Mouse (Mus musculus): ENCODE results near the gene 4930572O03Rik. TPM values are rescaled to one million over a fixed set of nuclear protein-coding genes. Genes with fewer than 3 reads are reported as not detected.
"Not testable (repeated sequence)": the region's sequence is repeated elsewhere in the genome, so short reads cannot be mapped to it uniquely, and the experiment has no call there.

4930572O03Rik gene
- not detected in 2 replicates for polyA plus RNA-seq (2015; fragmentation: Nextera tagmentation; extraction: Ambion mirVana)

- H3K9me3 ChIP-seq (replicated peaks; ENCODE audit: control insufficient read depth, low read length); H3K4me2 ChIP-seq (ENCODE audit: low read depth, low read length); H3K36me3 ChIP-seq (ENCODE audit: control insufficient read depth, insufficient read depth); H3K27ac ChIP-seq (ENCODE audit: low read length); H3K4me1 ChIP-seq (ENCODE audit: control insufficient read depth, insufficient read depth, low read length); ATAC-seq (replicated peaks; ENCODE audit: extremely low read depth, insufficient read depth, low FRiP score); H3K4me3 ChIP-seq (ENCODE audit: low read length); H3K9ac ChIP-seq (ENCODE audit: low read length); H3K27me3 ChIP-seq (ENCODE audit: control insufficient read depth, insufficient read depth, low read length): not testable (repeated sequence)
- WGBS: 54% methylated on average over 1 of the region's 1 CpGs
Measured at GRCm38 (mm10) chr5:15656959-15657358, at the start of gene 4930572O03Rik. Gene 4930572O03Rik, minus strand, starts transcription at chr5:15657059.

- H3K36me3 ChIP-seq (ENCODE audit: control insufficient read depth, insufficient read depth); H3K4me3 ChIP-seq (ENCODE audit: low read length); H3K4me2 ChIP-seq (ENCODE audit: low read depth, low read length); ATAC-seq (replicated peaks; ENCODE audit: extremely low read depth, insufficient read depth, low FRiP score); H3K27ac ChIP-seq (ENCODE audit: low read length); H3K9me3 ChIP-seq (replicated peaks; ENCODE audit: control insufficient read depth, low read length); H3K4me1 ChIP-seq (ENCODE audit: control insufficient read depth, insufficient read depth, low read length); H3K9ac ChIP-seq (ENCODE audit: low read length); H3K27me3 ChIP-seq (ENCODE audit: control insufficient read depth, insufficient read depth, low read length): not testable (repeated sequence)
- 17% methylated on average over 5 of the region's 5 CpGs for WGBS
Measured at GRCm38 (mm10) chr5:15702891-15703290, 46.0 kb upstream of the 4930572O03Rik start.

GRCm38 (mm10) chr5:15697719-15698118 is 40.9 kb upstream of the 4930572O03Rik start:
- H3K9ac ChIP-seq (ENCODE audit: low read length); H3K4me1 ChIP-seq (ENCODE audit: control insufficient read depth, insufficient read depth, low read length); H3K27me3 ChIP-seq (ENCODE audit: control insufficient read depth, insufficient read depth, low read length); H3K4me3 ChIP-seq (ENCODE audit: low read length); H3K4me2 ChIP-seq (ENCODE audit: low read depth, low read length); ATAC-seq (replicated peaks; ENCODE audit: extremely low read depth, insufficient read depth, low FRiP score); H3K9me3 ChIP-seq (replicated peaks; ENCODE audit: control insufficient read depth, low read length); H3K36me3 ChIP-seq (ENCODE audit: control insufficient read depth, insufficient read depth); H3K27ac ChIP-seq (ENCODE audit: low read length): not testable (repeated sequence)
- WGBS: 33% methylated on average over 2 of the region's 2 CpGs

GRCm38 (mm10) chr5:15691849-15692248 is 35.0 kb upstream of the 4930572O03Rik start:
- 75% methylated on average over 4 of the region's 4 CpGs for WGBS
- not testable (repeated sequence) for H3K4me3 ChIP-seq (ENCODE audit: low read length); H3K4me1 ChIP-seq (ENCODE audit: control insufficient read depth, insufficient read depth, low read length); ATAC-seq (replicated peaks; ENCODE audit: extremely low read depth, insufficient read depth, low FRiP score); H3K27me3 ChIP-seq (ENCODE audit: control insufficient read depth, insufficient read depth, low read length); H3K27ac ChIP-seq (ENCODE audit: low read length); H3K4me2 ChIP-seq (ENCODE audit: low read depth, low read length); H3K36me3 ChIP-seq (ENCODE audit: control insufficient read depth, insufficient read depth); H3K9ac ChIP-seq (ENCODE audit: low read length); H3K9me3 ChIP-seq (replicated peaks; ENCODE audit: control insufficient read depth, low read length)

- not testable (repeated sequence) for H3K4me1 ChIP-seq (ENCODE audit: control insufficient read depth, insufficient read depth, low read length); H3K36me3 ChIP-seq (ENCODE audit: control insufficient read depth, insufficient read depth); H3K27me3 ChIP-seq (ENCODE audit: control insufficient read depth, insufficient read depth, low read length); H3K27ac ChIP-seq (ENCODE audit: low read length); H3K4me2 ChIP-seq (ENCODE audit: low read depth, low read length); H3K4me3 ChIP-seq (ENCODE audit: low read length); ATAC-seq (replicated peaks; ENCODE audit: extremely low read depth, insufficient read depth, low FRiP score); H3K9ac ChIP-seq (ENCODE audit: low read length)
- 61% methylated on average over 4 of the region's 4 CpGs for whole genome bisulfite sequencing
- H3K9me3 ChIP-seq (replicated peaks; ENCODE audit: control insufficient read depth, low read length): peaks cover 12% of the 10 kb centered on the region
Measured at GRCm38 (mm10) chr5:15690822-15691221, 34.0 kb upstream of the 4930572O03Rik start.

GRCm38 (mm10) chr5:15689659-15690213 is 32.9 kb upstream of the 4930572O03Rik start:
- not testable (repeated sequence) for H3K27me3 ChIP-seq (ENCODE audit: control insufficient read depth, insufficient read depth, low read length); H3K4me1 ChIP-seq (ENCODE audit: control insufficient read depth, insufficient read depth, low read length); H3K27ac ChIP-seq (ENCODE audit: low read length); H3K4me2 ChIP-seq (ENCODE audit: low read depth, low read length); H3K4me3 ChIP-seq (ENCODE audit: low read length); H3K9ac ChIP-seq (ENCODE audit: low read length); H3K36me3 ChIP-seq (ENCODE audit: control insufficient read depth, insufficient read depth)
- 56% methylated on average over 6 of the region's 6 CpGs for WGBS
- ATAC-seq (replicated peaks; ENCODE audit: extremely low read depth, insufficient read depth, low FRiP score): peak; percentile 79
- peaks cover 12% of the 10 kb centered on the region for H3K9me3 ChIP-seq (replicated peaks; ENCODE audit: control insufficient read depth, low read length)

GRCm38 (mm10) chr5:15688874-15689658 is 32.2 kb upstream of the 4930572O03Rik start:
- 47% methylated on average over 4 of the region's 4 CpGs for WGBS

GRCm38 (mm10) chr5:15681301-15682035 is 24.6 kb upstream of the 4930572O03Rik start:
- not testable (repeated sequence) for H3K4me2 ChIP-seq (ENCODE audit: low read depth, low read length); H3K4me3 ChIP-seq (ENCODE audit: low read length); ATAC-seq (replicated peaks; ENCODE audit: extremely low read depth, insufficient read depth, low FRiP score); H3K27ac ChIP-seq (ENCODE audit: low read length); H3K9me3 ChIP-seq (replicated peaks; ENCODE audit: control insufficient read depth, low read length); H3K36me3 ChIP-seq (ENCODE audit: control insufficient read depth, insufficient read depth); H3K27me3 ChIP-seq (ENCODE audit: control insufficient read depth, insufficient read depth, low read length); H3K4me1 ChIP-seq (ENCODE audit: control insufficient read depth, insufficient read depth, low read length); H3K9ac ChIP-seq (ENCODE audit: low read length)
- 73% methylated on average over 7 of the region's 10 CpGs for WGBS

More at GRCm38 (mm10) chr5:15688874-15689658, 32.2 kb upstream of the 4930572O03Rik start:
- not testable (repeated sequence) for H3K4me2 ChIP-seq (ENCODE audit: low read depth, low read length); H3K4me1 ChIP-seq (ENCODE audit: control insufficient read depth, insufficient read depth, low read length); H3K27ac ChIP-seq (ENCODE audit: low read length); H3K4me3 ChIP-seq (ENCODE audit: low read length); H3K9ac ChIP-seq (ENCODE audit: low read length); H3K27me3 ChIP-seq (ENCODE audit: control insufficient read depth, insufficient read depth, low read length); H3K36me3 ChIP-seq (ENCODE audit: control insufficient read depth, insufficient read depth)
- H3K9me3 ChIP-seq (replicated peaks; ENCODE audit: control insufficient read depth, low read length): peaks cover 12% of the 10 kb centered on the region
- peak; percentile 81 for ATAC-seq (replicated peaks; ENCODE audit: extremely low read depth, insufficient read depth, low FRiP score)
